Mouse (Mus musculus) midbrain, embryonic 14.5 days (tissue): ENCODE measurements around the gene Ttc23. TPM values are rescaled to one million over a fixed set of nuclear protein-coding genes. Genes with fewer than 3 reads are reported as not detected.
A peak's percentile ranks its signal among the peaks of the same experiment; 100 is the strongest.

Experiments used
- ATAC-seq: fragments of 200-750 bp; cut with Nextera tagmentation; 2 replicates; pipeline ENCODE4 v1.8.0; 2017; ENCODE audit warnings: moderate number of reproducible peaks, moderate library complexity; ENCODE audit not compliant: low FRiP score, low TSS enrichment
- DNase-seq: peaks from one replicate; pipeline ENCODE4 v3.0.0-alpha.2; 2015
- H3K27ac ChIP-seq: fragments of 300-500 bp; sonication (generic); replicated peaks from 2 replicates; pipeline ENCODE4 v1.5.1; 2014; ENCODE audit warnings: mild to moderate bottlenecking, low read depth, low read length, moderate library complexity
- H3K27me3 ChIP-seq: fragments of 300-500 bp; sonication (generic); 2 replicates; pipeline ENCODE4 v1.6.1; 2014; ENCODE audit warnings: low read length, control low read depth, mixed read lengths; ENCODE audit not compliant: control insufficient read depth, insufficient read depth
- H3K36me3 ChIP-seq: fragments of 300-500 bp; sonication (generic); 2 replicates; pipeline ENCODE4 v1.6.1; 2014; ENCODE audit warnings: low read length, control low read depth; ENCODE audit not compliant: control insufficient read depth, insufficient read depth
- H3K4me1 ChIP-seq: fragments of 300-500 bp; sonication (generic); 2 replicates; pipeline ENCODE4 v1.6.1; 2014; ENCODE audit warnings: mild to moderate bottlenecking, antibody characterized with exemption, low read length, control low read depth; ENCODE audit not compliant: control insufficient read depth, insufficient read depth
- H3K4me2 ChIP-seq: fragments of 300-500 bp; sonication (generic); 2 replicates; pipeline ENCODE4 v1.6.1; 2014; ENCODE audit warnings: mild to moderate bottlenecking, low read length, moderate library complexity
- H3K4me3 ChIP-seq: fragments of 300-500 bp; sonication (generic); replicated peaks from 2 replicates; pipeline ENCODE4 v1.5.1; 2014; ENCODE audit warnings: low read depth, low read length
- H3K9ac ChIP-seq: fragments of 300-500 bp; sonication (generic); replicated peaks from 2 replicates; pipeline ENCODE4 v1.6.1; 2014; ENCODE audit warnings: mild to moderate bottlenecking, low read length, moderate library complexity
- H3K9me3 ChIP-seq: fragments of 300-500 bp; sonication (generic); 2 replicates; pipeline ENCODE4 v1.6.1; 2016; ENCODE audit warnings: low read length, control low read depth, mixed read lengths; ENCODE audit not compliant: control insufficient read depth
- WGBS: fragments of 180-500 bp; shearing (Covaris S2); extraction: QIAGEN DNeasy Blood & Tissue Kit; methylation state at CpG from one replicate; pipeline ENCODE4 v1.1.7; 2014; 5-methylcytosine and 5-hydroxymethylcytosine counted together
- polyA plus RNA-seq: library from polyadenylated mRNA; unstranded; fragments of >200 nt; fragmentation: Nextera tagmentation; extraction: Ambion mirVana; gene quantifications from 2 replicates; pipeline ENCODE4 v1.2.1, GENCODE M21; 2014

Ttc23 gene
- polyA plus RNA-seq, 1 experiment from 2014 or later = 12.8 TPM

DNA sequence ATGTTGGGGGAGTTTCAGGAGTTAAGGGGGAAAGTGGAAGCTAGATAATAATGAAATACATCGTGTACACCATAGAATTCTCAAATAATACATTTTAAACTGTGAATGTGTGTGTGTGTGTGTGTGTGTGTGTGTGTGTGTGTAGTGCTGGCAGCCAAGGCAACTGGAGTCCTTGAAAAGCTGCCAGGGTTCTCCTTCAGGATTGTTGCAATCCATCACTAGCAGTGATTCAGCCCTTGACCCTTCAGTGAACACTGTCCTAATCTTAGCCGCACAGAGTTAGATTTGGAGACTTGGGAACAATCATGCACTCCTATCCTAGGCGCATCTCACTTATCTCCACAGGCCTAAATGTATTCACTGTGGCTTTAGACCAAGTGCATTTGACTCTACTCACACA, 120.9 kb downstream of the Ttc23 start:
- no peak overlapping the region for H3K27ac ChIP-seq
- WGBS = 94% methylated on average over 3 of the region's 3 CpGs
- DNase-seq (no peak), ATAC-seq (no peak)
- H3K9me3 ChIP-seq = no peaks in the 10 kb centered on the region
- no peak overlapping the region for H3K4me2 ChIP-seq
- no peaks in the 10 kb centered on the region for H3K4me1 ChIP-seq
- H3K9ac ChIP-seq = no peak overlapping the region
- H3K4me3 ChIP-seq = no peak overlapping the region
- H3K27me3 ChIP-seq = no peaks in the 10 kb centered on the region
- no peaks in the 10 kb centered on the region for H3K36me3 ChIP-seq

DNA sequence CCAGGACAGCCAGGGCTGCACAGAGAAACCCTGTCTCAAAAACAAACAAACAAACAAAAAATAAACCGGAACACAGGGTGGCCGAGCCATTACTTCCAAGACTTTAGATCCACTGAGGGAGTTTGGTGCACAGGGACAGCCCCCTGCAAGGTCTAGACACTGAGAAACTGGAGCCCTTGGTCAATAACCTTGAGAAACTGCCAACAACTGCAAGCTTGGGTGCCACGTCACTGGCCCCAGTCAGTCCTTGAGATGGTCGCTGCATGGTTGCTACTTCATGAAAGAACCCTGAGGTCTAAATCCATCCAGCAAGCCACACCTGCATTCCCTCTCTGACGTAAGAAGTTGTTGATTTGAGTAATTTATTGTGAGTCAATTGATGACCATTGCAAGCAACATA, 122.3 kb downstream of the Ttc23 start:
- DNase-seq = no peak
- WGBS = 95% methylated on average over 5 of the region's 5 CpGs
- H3K27me3 ChIP-seq = no peaks in the 10 kb centered on the region
- H3K4me2 ChIP-seq = no peak overlapping the region
- H3K4me3 ChIP-seq = no peak overlapping the region
- no peaks in the 10 kb centered on the region for H3K9me3 ChIP-seq
- no peaks in the 10 kb centered on the region for H3K36me3 ChIP-seq
- H3K27ac ChIP-seq = no peak overlapping the region
- no peak for ATAC-seq
- H3K4me1 ChIP-seq = no peaks in the 10 kb centered on the region
- H3K9ac ChIP-seq = no peak overlapping the region

DNA sequence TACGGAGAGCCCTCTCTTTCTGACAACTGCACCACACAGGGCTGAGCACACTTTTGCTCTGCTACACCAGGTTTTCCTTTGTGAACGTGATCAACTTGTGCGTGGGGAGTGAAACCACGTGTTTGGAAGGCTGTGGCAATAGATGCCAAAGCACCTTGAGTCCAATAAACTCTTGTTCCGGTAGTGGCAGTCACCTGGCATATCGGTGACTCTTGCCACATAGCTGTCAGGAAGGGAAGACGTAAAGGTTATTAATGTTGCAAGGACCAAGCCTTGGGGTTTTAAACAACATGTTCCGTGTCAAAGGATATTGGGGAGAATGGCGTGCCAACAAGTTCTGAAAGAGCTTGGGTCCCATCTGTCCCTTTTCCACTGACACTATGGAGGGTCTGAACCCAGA, 125.0 kb downstream of the Ttc23 start:
- H3K4me3 ChIP-seq = no peak overlapping the region
- no peak overlapping the region for H3K9ac ChIP-seq
- no peaks in the 10 kb centered on the region for H3K4me1 ChIP-seq
- no peak overlapping the region for H3K27ac ChIP-seq
- no peak overlapping the region for H3K4me2 ChIP-seq
- no peaks in the 10 kb centered on the region for H3K36me3 ChIP-seq
- no peak for DNase-seq
- H3K27me3 ChIP-seq = no peaks in the 10 kb centered on the region
- WGBS = 93% methylated on average over 9 of the region's 9 CpGs
- ATAC-seq = no peak
- H3K9me3 ChIP-seq = no peaks in the 10 kb centered on the region

DNA sequence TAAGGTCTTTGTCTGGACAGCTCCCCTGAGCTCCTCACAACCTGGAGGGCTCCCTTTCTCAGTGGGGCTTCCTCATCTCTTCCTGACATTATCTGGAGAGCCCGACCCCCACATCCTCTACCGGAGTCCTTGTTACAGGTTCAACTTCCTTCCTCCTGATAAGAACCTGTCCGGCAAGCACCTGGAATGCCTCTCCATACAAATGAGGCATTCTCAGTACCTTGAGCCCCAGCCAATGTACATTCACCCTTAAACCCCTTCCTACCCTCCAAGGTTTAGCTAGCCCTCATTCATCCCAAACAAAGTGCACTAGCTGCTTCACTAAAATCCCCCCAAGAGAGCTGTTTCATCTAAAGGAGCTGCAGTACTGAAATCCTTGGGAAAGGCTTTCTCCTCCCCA, 128.4 kb downstream of the Ttc23 start:
- Histone ChIP-seq H3K27me3 (no peaks in the 10 kb centered on the region), H3K27ac (no peak overlapping the region), H3K9ac (no peak overlapping the region), H3K4me2 (no peak overlapping the region), H3K9me3 (peaks cover 3% of the 10 kb centered on the region; the same call in 1 of the 2 replicates), H3K4me3 (no peak overlapping the region), H3K36me3 (no peaks in the 10 kb centered on the region), H3K4me1 (no peaks in the 10 kb centered on the region)
- no peak for DNase-seq
- 88% methylated on average over 3 of the region's 3 CpGs for WGBS
- no peak for ATAC-seq

DNA sequence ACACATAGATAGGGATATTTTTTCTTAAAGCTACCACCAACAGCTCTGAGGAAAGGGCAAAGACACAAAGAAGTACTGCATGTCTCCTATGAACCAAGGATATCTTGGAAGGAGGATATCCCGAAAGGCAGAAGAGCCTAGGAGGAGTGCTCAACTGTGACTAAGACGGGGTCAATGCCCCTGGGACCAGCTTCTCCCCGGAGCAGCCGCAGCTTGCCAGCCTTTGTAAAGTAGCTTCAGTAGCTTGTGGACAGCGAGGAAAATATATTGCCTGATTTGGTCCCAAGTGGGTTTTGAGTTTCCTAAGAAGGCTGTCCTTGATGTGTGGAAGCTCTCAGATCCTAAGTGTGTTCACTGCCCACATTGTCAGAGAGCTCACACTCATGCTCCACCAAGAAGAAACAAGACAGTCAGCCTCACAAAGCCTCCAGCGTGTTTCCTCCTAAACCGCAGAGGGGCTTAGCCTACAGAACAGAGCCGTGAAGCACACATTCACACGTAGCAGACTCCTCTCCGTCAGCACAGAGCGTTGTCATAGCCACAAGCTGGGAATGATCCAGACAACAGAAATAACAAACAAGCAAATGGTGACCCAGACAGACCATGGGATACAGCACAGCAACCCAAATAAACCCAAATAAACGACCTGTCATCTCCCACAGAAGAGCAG, 129.6 kb downstream of the Ttc23 start:
- Histone ChIP-seq H3K4me3 (no peak overlapping the region), H3K36me3 (no peaks in the 10 kb centered on the region), H3K9ac (no peak overlapping the region), H3K4me2 (no peak overlapping the region), H3K9me3 (peaks cover 3% of the 10 kb centered on the region; the same call in 1 of the 2 replicates), H3K4me1 (no peaks in the 10 kb centered on the region), H3K27me3 (no peaks in the 10 kb centered on the region), H3K27ac (no peak overlapping the region)
- 22% methylated on average over 12 of the region's 12 CpGs for WGBS
- ATAC-seq (no peak), DNase-seq (peak; percentile 49)

DNA sequence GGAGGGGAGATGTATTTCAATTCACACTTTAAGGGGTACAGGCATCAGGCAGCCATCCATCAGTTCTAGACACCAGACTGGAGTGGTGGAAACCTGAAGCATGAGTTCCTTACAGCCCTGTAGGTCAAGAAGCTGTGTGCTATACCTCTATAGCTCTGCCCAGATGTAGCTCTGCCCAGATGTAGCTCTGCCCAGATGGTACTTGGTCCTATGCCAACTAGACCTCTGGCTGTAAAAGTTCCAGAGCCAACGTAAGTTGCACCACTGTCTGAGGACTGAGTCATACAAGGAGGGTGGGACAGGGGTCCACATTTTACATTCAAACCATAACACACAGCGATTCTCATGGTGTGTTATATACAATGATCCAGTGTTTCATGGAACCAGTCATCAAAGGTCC, 140.7 kb downstream of the Ttc23 start:
- H3K4me1 ChIP-seq = no peaks in the 10 kb centered on the region
- H3K36me3 ChIP-seq = no peaks in the 10 kb centered on the region
- no peaks in the 10 kb centered on the region for H3K27me3 ChIP-seq
- WGBS = 74% methylated on average over 2 of the region's 2 CpGs
- no peak overlapping the region for H3K27ac ChIP-seq
- no peak overlapping the region for H3K4me2 ChIP-seq
- no peak for DNase-seq
- H3K9ac ChIP-seq = no peak overlapping the region
- H3K9me3 ChIP-seq = no peaks in the 10 kb centered on the region
- no peak overlapping the region for H3K4me3 ChIP-seq
- no peak; the same call in 1 of the 2 replicates for ATAC-seq

DNA sequence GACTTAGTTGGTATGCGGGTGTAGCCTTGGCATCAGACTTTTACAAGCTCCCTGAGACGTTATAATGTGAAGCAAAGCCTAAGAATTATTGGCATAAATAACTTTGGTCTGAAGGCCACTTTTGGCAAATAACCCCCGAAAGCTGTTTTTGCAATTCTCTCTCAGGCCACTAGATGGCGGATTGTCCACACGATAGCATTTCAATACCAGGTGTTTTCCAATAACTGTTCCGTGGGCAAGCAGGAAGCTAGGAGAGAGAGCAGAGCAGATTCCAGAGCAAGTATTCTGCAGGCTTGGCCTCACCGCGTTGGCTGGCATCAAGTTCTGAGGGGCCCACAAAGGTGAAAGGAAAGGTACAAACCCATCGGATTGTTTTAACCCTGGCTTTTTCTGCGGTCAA, 141.5 kb downstream of the Ttc23 start:
- 13% methylated on average over 10 of the region's 10 CpGs for WGBS

DNA sequence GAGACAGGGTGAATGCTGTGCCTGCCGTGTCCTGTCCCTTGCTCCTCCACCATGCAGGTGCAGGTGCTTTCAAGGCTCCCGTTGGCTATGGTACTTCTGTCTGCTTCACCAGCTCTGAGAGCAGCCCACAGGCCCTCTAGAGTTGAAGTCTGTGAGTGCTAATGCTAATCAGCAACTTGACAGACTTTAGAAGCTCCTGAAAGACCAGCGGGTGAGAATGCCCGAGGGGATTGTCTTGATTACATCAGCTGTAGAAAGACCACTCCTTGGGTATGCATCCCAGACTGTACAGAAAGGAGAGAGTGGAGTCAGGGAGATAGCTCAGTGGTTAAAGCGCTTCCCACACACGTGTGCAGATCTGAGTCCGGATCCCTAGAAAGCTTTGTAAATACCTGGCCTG, 144.0 kb downstream of the Ttc23 start:
- Histone ChIP-seq H3K4me3 (no peak overlapping the region), H3K27me3 (no peaks in the 10 kb centered on the region), H3K9me3 (no peaks in the 10 kb centered on the region), H3K27ac (no peak overlapping the region), H3K4me2 (no peak overlapping the region), H3K4me1 (no peaks in the 10 kb centered on the region), H3K36me3 (no peaks in the 10 kb centered on the region), H3K9ac (no peak overlapping the region)
- DNase-seq (no peak), ATAC-seq (no peak)
- 57% methylated on average over 7 of the region's 7 CpGs for WGBS

More for the DNA sequence above, 141.5 kb downstream of the Ttc23 start:
- Histone ChIP-seq H3K36me3 (no peaks in the 10 kb centered on the region), H3K4me2 (no peak overlapping the region), H3K27ac (no peak overlapping the region), H3K27me3 (no peaks in the 10 kb centered on the region), H3K9ac (no peak overlapping the region), H3K4me1 (no peaks in the 10 kb centered on the region), H3K9me3 (no peaks in the 10 kb centered on the region), H3K4me3 (no peak overlapping the region)
- no peak for ATAC-seq
- DNase-seq = peak; percentile 91

DNA sequence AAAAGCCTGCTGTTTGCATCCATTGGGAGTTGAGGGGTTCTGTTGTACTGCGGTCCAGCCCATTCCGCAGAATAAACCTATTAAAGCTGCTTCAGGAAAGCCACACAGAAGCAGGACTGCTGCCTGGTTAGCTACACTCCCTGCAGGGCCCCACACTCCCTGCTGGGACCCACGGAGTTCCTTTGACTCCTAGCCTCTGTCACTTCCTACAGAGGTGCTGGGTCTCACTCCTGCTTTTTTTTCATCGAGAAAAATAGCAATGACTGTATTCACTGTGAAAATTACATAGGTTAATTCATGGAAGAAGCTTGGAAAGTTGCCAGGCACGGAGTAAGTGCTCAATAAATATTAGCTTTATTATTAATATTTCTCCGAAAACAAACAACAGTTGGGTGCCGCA, 146.2 kb downstream of the Ttc23 start:
- Histone ChIP-seq H3K9ac (no peak overlapping the region), H3K27me3 (no peaks in the 10 kb centered on the region), H3K4me2 (no peak overlapping the region), H3K27ac (no peak overlapping the region), H3K9me3 (no peaks in the 10 kb centered on the region), H3K4me1 (no peaks in the 10 kb centered on the region), H3K4me3 (no peak overlapping the region), H3K36me3 (no peaks in the 10 kb centered on the region)
- ATAC-seq (no peak), DNase-seq (no peak)
- WGBS = 72% methylated on average over 7 of the region's 7 CpGs
